Mouse (Mus musculus) lung, postnatal 0 days (tissue): ENCODE data around the gene Tma7.

Experiments
- CTCF ChIP-seq: IDR thresholded peaks from 2 replicates; pipeline ENCODE4 v1.5.1; 2016; ENCODE audit warnings: antibody characterized with exemption, mild to moderate bottlenecking
- EP300 ChIP-seq: IDR thresholded peaks from 2 replicates; pipeline ENCODE4 v1.6.1; 2016; ENCODE audit warnings: antibody characterized with exemption, mild to moderate bottlenecking, control low read depth

DNA sequence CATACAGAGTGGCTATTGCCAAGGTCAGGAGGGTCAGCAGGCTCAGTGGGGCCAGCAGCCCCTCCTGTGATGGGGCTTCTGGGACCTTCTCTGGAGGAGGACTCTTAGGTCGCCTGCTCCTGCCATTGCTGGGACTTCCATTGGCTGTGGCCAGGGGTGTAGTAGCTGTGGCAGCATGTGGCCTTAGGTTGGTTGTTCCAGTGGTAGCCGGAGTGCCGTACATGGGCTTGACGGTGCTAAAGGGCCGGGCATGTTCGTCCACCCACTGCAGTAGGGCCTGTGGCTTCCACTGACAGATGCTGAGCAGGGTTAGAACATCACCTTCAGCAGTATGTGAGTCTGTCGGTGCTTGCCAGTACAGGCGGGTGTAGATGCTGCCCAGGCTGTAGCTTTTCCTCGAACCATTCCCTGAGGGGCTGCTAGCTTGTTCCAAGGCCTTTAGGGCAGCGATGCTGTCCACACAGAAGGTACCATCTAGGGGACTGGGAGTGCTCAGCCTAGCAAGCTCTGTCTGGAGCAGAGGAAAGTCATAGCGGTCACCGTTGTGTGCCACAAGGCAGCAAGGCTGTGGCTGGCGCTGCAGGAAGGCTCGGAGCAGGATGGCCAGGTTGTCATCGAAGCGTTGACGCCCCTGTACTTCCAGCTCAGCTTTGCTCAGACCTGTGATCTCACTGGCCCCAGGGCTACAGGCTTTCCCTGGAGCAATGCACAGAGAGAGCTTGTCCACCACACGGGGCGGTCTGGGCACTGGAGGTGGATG, 24.2 kb downstream of the Tma7 start:
- TF ChIP-seq CTCF: no peak
- TF ChIP-seq EP300: no peak
